Mouse (Mus musculus): ENCODE measurements at regions not wholly inside any gene's neighbourhood (a gene's known extent, or its start where the extent isn't known, plus 50 kb on each side); places are given as distances from the start of the nearest gene placed in this dataset.

DNA sequence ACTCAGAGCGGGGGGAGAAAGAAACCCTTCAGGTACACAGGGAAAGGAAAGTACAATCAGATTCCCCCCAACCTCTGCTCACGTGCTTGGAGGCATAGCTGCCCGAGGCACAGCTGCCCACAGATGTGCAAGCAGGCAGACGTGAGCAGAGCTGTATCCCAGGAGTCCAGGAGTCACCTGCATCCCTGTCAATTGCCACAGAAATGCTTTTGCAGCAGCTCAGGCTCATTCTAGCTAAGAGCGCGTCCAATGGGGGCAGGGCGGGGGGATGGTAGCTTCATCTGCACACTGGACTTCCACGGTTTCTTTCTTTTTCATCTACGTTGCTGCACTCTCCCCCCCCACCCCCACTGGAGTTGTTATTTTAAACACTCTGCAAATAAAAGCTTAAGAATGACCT is 66.0 kb upstream of the Fat4 start:
- DNase-seq (ENCODE audit: low spot score) (no peak), ATAC-seq (ENCODE audit: low FRiP score, low TSS enrichment) (no peak)
- Histone ChIP-seq H3K36me3 (ENCODE audit: control insufficient read depth, insufficient read depth, low read length) (no peaks in the 10 kb centered on the region), H3K27ac (replicated peaks) (no peak overlapping the region), H3K9ac (ENCODE audit: low read length) (no peak overlapping the region), H3K4me2 (replicated peaks; ENCODE audit: low read depth) (0 out of 2 replicates have a peak overlapping the region, but pooled peaks have one; percentile 6), H3K4me3 (ENCODE audit: low read depth, low read length) (no peak overlapping the region), H3K27me3 (ENCODE audit: control insufficient read depth, insufficient read depth, low read length) (no peaks in the 10 kb centered on the region), H3K9me3 (ENCODE audit: control insufficient read depth, low read length) (no peaks in the 10 kb centered on the region), H3K4me1 (replicated peaks; ENCODE audit: control insufficient read depth, insufficient read depth) (no peaks in the 10 kb centered on the region)
- 40% methylated on average over 9 of the region's 9 CpGs for WGBS
- TF ChIP-seq EP300 (optimal IDR thresholded peaks at IDR 0.05), result no peak
- TF ChIP-seq CTCF (IDR thresholded peaks at IDR 0.05; ENCODE audit: low read depth), result no peak

DNA sequence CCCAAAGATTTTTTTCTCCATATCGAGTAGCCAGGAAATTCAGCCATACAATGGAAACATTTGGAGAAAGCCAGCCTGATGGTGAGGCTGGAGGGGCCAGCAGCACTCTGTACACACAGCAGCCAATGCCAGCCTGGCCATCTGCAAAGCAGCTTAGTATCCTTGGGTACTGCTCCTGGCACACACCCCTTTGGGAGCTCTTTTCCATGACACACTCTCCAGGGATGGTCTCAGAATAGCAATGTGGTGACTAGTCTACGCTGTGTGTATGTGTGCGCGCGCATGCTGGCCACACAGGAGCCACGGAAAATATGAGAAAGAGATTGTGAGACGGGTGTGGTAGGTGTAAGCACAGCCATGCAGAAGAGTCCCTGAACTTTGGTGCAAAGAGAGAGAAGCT is 66.4 kb upstream of the Fat4 start:
- no peak overlapping the region for H3K4me3 ChIP-seq (ENCODE audit: low read depth, low read length)
- DNase-seq (ENCODE audit: low spot score), result no peak
- H3K4me2 ChIP-seq (replicated peaks; ENCODE audit: low read depth), result no peak overlapping the region
- H3K4me1 ChIP-seq (replicated peaks; ENCODE audit: control insufficient read depth, insufficient read depth), result no peaks in the 10 kb centered on the region
- H3K9ac ChIP-seq (ENCODE audit: low read length), result no peak overlapping the region
- 0 out of 2 replicates have a peak, but pooled peaks have one; percentile 26 for ATAC-seq (ENCODE audit: low FRiP score, low TSS enrichment)
- no peaks in the 10 kb centered on the region for H3K27me3 ChIP-seq (ENCODE audit: control insufficient read depth, insufficient read depth, low read length)
- no peaks in the 10 kb centered on the region for H3K36me3 ChIP-seq (ENCODE audit: control insufficient read depth, insufficient read depth, low read length)
- no peak overlapping the region for H3K27ac ChIP-seq (replicated peaks)
- no peaks in the 10 kb centered on the region for H3K9me3 ChIP-seq (ENCODE audit: control insufficient read depth, low read length)
- TF ChIP-seq CTCF (IDR thresholded peaks at IDR 0.05; ENCODE audit: low read depth), result no peak
- no peak for TF ChIP-seq EP300 (optimal IDR thresholded peaks at IDR 0.05)
- 68% methylated on average over 7 of the region's 7 CpGs for WGBS

DNA sequence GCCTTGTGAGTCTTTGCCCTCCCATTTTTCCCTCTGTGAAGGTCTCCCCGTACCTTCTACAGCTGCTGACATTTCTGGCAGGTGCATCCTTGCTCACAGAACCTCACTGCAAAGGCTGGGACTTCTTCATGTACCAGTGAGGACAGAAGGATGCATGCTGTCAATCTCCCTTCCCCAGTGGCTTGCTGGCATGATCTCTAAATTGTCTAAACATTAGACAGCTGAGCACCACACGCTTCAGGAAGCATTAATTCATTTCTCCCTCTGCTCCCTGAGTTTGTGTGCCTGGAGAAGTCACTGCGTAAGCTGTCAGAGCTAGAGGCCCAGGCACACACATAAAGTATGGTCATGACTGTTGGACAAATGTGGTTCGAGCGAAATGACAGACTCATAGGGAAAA is 69.1 kb upstream of the Fat4 start:
- DNase-seq (ENCODE audit: low spot score) (no peak), ATAC-seq (ENCODE audit: low FRiP score, low TSS enrichment) (no peak)
- WGBS, result 80% methylated on average over 5 of the region's 5 CpGs
- Histone ChIP-seq H3K9ac (ENCODE audit: low read length) (no peak overlapping the region), H3K36me3 (ENCODE audit: control insufficient read depth, insufficient read depth, low read length) (no peaks in the 10 kb centered on the region), H3K4me1 (replicated peaks; ENCODE audit: control insufficient read depth, insufficient read depth) (no peaks in the 10 kb centered on the region), H3K27me3 (ENCODE audit: control insufficient read depth, insufficient read depth, low read length) (no peaks in the 10 kb centered on the region), H3K27ac (replicated peaks) (no peak overlapping the region), H3K4me3 (ENCODE audit: low read depth, low read length) (no peak overlapping the region), H3K9me3 (ENCODE audit: control insufficient read depth, low read length) (no peaks in the 10 kb centered on the region), H3K4me2 (replicated peaks; ENCODE audit: low read depth) (no peak overlapping the region)
- no peak for TF ChIP-seq EP300 (optimal IDR thresholded peaks at IDR 0.05)
- no peak for TF ChIP-seq CTCF (IDR thresholded peaks at IDR 0.05; ENCODE audit: low read depth)

DNA sequence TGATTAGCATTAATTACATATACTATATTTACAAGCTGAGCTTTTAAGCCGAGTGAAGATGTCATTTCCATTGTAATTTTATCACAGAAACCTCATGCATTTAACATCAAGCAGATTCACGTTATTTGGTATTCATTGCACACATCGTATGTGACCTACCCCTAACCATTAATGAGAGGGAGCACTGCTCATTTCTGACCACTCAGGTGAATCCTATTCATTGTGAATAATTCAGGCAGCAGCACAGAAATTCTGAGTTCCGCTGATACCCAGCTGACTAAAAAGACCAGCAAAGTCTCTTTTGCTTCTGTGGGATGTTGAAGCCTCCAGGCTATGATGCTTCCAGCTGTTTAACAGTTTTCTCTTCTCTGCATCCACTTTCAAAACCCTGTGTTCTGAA is 74.3 kb upstream of the Fat4 start:
- 85% methylated on average over 4 of the region's 4 CpGs for WGBS
- no peaks in the 10 kb centered on the region for H3K4me1 ChIP-seq (replicated peaks; ENCODE audit: control insufficient read depth, insufficient read depth)
- ATAC-seq (ENCODE audit: low FRiP score, low TSS enrichment) (no peak), DNase-seq (ENCODE audit: low spot score) (no peak)
- H3K36me3 ChIP-seq (ENCODE audit: control insufficient read depth, insufficient read depth, low read length), result no peaks in the 10 kb centered on the region
- no peak overlapping the region for H3K9ac ChIP-seq (ENCODE audit: low read length)
- H3K27ac ChIP-seq (replicated peaks), result no peak overlapping the region
- TF ChIP-seq EP300 (optimal IDR thresholded peaks at IDR 0.05), result no peak
- TF ChIP-seq CTCF (IDR thresholded peaks at IDR 0.05; ENCODE audit: low read depth), result no peak
- no peaks in the 10 kb centered on the region for H3K27me3 ChIP-seq (ENCODE audit: control insufficient read depth, insufficient read depth, low read length)
- H3K4me2 ChIP-seq (replicated peaks; ENCODE audit: low read depth), result no peak overlapping the region
- H3K4me3 ChIP-seq (ENCODE audit: low read depth, low read length), result no peak overlapping the region
- H3K9me3 ChIP-seq (ENCODE audit: control insufficient read depth, low read length), result no peaks in the 10 kb centered on the region

DNA sequence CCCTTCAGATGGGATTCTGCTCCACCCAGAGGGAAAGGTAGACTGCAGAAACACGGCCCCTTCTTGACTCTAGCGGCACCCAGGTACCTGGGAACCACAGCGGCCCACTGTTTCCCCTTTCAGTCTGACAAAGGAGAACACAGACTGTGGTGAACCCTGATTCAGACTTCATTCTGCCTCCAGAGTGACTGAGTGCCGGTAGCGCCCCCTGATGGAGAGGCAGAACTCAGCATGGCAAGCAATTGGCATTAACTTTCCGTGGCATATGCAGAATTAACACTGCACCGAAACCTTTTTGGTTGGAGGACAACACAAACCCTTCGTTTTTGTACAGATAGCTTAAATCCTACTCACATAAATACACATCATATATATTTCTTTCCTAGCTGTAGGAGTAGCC is 75.1 kb upstream of the Fat4 start:
- Histone ChIP-seq H3K36me3 (ENCODE audit: control insufficient read depth, insufficient read depth, low read length) (no peaks in the 10 kb centered on the region), H3K9me3 (ENCODE audit: control insufficient read depth, low read length) (no peaks in the 10 kb centered on the region), H3K27ac (replicated peaks) (no peak overlapping the region), H3K9ac (ENCODE audit: low read length) (no peak overlapping the region), H3K4me1 (replicated peaks; ENCODE audit: control insufficient read depth, insufficient read depth) (no peaks in the 10 kb centered on the region), H3K4me3 (ENCODE audit: low read depth, low read length) (no peak overlapping the region), H3K27me3 (ENCODE audit: control insufficient read depth, insufficient read depth, low read length) (no peaks in the 10 kb centered on the region), H3K4me2 (replicated peaks; ENCODE audit: low read depth) (no peak overlapping the region)
- TF ChIP-seq CTCF (IDR thresholded peaks at IDR 0.05; ENCODE audit: low read depth) (peak; percentile 59), EP300 (optimal IDR thresholded peaks at IDR 0.05) (no peak)
- no peak for DNase-seq (ENCODE audit: low spot score)
- ATAC-seq (ENCODE audit: low FRiP score, low TSS enrichment), result no peak
- WGBS, result 87% methylated on average over 8 of the region's 8 CpGs

DNA sequence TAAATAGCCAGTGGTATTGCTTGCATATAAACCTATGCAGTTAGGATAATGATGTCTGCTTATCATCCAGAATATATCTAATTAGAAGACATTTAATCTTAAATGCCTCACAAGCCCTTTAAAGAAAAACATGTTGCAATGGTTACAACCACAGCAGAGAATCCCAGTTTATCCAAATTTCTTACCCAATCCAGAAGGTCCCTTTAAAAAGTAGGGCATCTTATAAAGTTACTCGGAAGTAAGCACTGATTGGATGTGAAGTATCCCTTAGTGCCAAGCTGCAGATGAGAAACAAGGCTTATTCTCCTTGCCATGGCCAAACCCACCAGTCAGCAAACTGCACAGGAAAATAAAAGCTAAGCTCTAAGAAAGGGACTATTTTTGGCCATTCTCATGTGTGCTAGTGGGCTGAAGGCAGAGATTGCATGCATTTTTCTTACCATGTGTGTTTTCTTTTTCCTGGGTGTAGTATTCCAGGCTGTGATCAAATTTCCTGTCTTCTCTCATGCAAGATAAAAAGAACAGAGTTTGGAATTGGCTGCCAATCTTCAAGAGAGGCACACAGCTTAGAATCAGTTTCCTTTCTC is 80.2 kb upstream of the Fat4 start:
- Histone ChIP-seq H3K9ac (ENCODE audit: low read length) (no peak overlapping the region), H3K4me3 (ENCODE audit: low read depth, low read length) (no peak overlapping the region), H3K36me3 (ENCODE audit: control insufficient read depth, insufficient read depth, low read length) (no peaks in the 10 kb centered on the region), H3K27ac (replicated peaks) (no peak overlapping the region), H3K4me1 (replicated peaks; ENCODE audit: control insufficient read depth, insufficient read depth) (no peaks in the 10 kb centered on the region), H3K9me3 (ENCODE audit: control insufficient read depth, low read length) (no peaks in the 10 kb centered on the region), H3K4me2 (replicated peaks; ENCODE audit: low read depth) (no peak overlapping the region), H3K27me3 (ENCODE audit: control insufficient read depth, insufficient read depth, low read length) (no peaks in the 10 kb centered on the region)
- no peak for TF ChIP-seq EP300 (optimal IDR thresholded peaks at IDR 0.05)
- no peak for TF ChIP-seq CTCF (IDR thresholded peaks at IDR 0.05; ENCODE audit: low read depth)
- no peak for ATAC-seq (ENCODE audit: low FRiP score, low TSS enrichment)
- WGBS, result 72% methylated on average over 1 of the region's 1 CpGs
- DNase-seq (ENCODE audit: low spot score), result no peak
